Mouse (Mus musculus): ENCODE measurements at regions not wholly inside any gene's neighbourhood (a gene's known extent, or its start where the extent isn't known, plus 50 kb on each side); places are given as distances from the start of the nearest gene placed in this dataset.

DNA sequence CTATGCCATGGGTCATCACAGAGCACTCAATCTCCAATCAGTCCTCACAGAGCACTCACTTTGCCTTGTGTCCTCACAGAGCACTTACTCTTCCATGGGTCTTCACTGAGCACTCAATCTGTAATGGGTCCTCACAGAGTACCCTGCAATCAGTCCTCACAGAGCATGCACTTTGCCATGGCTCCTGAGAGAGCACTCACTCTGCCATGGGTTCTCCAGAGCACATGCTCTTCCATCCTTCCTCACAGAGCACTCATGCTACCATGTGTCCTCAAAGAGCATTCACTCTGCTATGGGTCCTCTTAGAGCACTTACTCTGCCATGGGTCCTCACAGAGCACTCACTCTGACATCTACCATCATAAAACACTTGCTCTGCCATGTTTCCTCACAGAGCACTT, 319.1 kb upstream of the Tmco5 start:
- TF ChIP-seq CTCF (conservative IDR thresholded peaks at IDR 0.05; ENCODE audit: low read length), result no peak
- no peak for TF ChIP-seq POU5F1 (IDR thresholded peaks at IDR 0.05; ENCODE audit: borderline replicate concordance, low read length)
- TF ChIP-seq NANOG (IDR thresholded peaks at IDR 0.05; ENCODE audit: borderline replicate concordance, low read length), result no peak
